Mouse (Mus musculus) ES-Bruce4 (cell line): ENCODE results near the gene Sumo3.

Source experiments
- CTCF ChIP-seq: IDR thresholded peaks from one replicate; pipeline ENCODE4 v1.8.1; 2011; ENCODE audit warnings: low read depth, low read length
- EP300 ChIP-seq: IDR thresholded peaks from 2 replicates; pipeline ENCODE4 v1.6.1; 2011; ENCODE audit warnings: low read depth, low read length; ENCODE audit not compliant: insufficient read depth
- POLR2A ChIP-seq: IDR thresholded peaks from one replicate; pipeline ENCODE4 v1.8.1; 2011; ENCODE audit warnings: low read length; ENCODE audit not compliant: insufficient read depth

DNA sequence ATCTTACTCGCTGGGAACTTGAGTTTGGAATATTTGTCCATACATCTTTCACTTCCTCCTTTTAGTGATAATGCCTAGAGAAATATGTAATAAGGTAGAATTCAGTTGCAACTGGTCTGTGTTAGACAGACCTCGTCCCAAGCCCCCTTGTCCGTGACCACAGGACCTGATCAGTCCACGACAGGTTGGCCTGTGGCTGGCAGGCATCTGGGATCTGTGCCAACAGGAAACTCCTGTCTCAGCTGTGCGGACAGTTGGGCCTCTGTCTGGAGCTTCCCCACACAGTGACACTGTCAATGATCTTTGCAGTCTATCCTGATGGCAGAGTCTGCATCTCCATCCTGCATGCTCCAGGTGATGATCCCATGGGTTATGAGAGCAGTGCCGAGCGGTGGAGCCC, 37.3 kb downstream of the Sumo3 start:
- TF ChIP-seq CTCF = no peak
- no peak for TF ChIP-seq POLR2A
- no peak for TF ChIP-seq EP300
